Mouse (Mus musculus) CH12.LX (cell line): ENCODE results near the gene Edem3. TPM values are rescaled to one million over a fixed set of nuclear protein-coding genes. Genes with fewer than 3 reads are reported as not detected.
"Not testable (repeated sequence)": the region's sequence is repeated elsewhere in the genome, so short reads cannot be mapped to it uniquely, and the experiment has no call there.

Source experiments
- DNase-seq: peaks from one replicate; pipeline ENCODE4 v3.0.0-alpha.2; 2013; ENCODE audit errors: extremely low read depth
- H3K27ac ChIP-seq: 2 replicates; pipeline ENCODE4 v1.5.1; 2012; ENCODE audit warnings: low read depth, mild to moderate bottlenecking, control low read depth, moderate library complexity; ENCODE audit not compliant: insufficient read depth
- H3K27me3 ChIP-seq: replicated peaks from 2 replicates; pipeline ENCODE3; 2012; ENCODE audit warnings: inconsistent platforms
- H3K36me3 ChIP-seq, 2 experiments: replicated peaks in 1 of 2; 2 replicates each; pipeline versions ENCODE3 to v1.6.1; 2012; ENCODE audit warnings: inconsistent platforms in 1 of 2, low read length in 1 of 2, mild to moderate bottlenecking in 1 of 2, mixed read lengths in 1 of 2, moderate library complexity in 1 of 2; ENCODE audit not compliant: control insufficient read depth in 1 of 2, insufficient read depth in 1 of 2
- H3K4me1 ChIP-seq, 2 experiments: 2 replicates each; pipeline ENCODE4 v1.6.1; 2012; ENCODE audit warnings: inconsistent platforms in 1 of 2, moderate library complexity in 1 of 2; ENCODE audit not compliant: insufficient read depth in 2 of 2, control insufficient read depth in 1 of 2
- H3K4me2 ChIP-seq: 2 replicates; pipeline ENCODE4 v1.6.1; 2012; ENCODE audit warnings: low read depth, mild to moderate bottlenecking, control low read depth; ENCODE audit not compliant: poor library complexity, insufficient read depth, severe bottlenecking
- H3K4me3 ChIP-seq, 3 experiments: fragments of 150-350 bp in 1 of 3; sonication (generic) in 1 of 3; replicated peaks in 1 of 3; 2 replicates each; pipeline versions ENCODE3 to v1.5.1; 2011 to 2012; ENCODE audit warnings: low read depth in 2 of 3, low read length in 2 of 3, mild to moderate bottlenecking in 2 of 3, moderate library complexity in 2 of 3, control low read depth in 1 of 3, improper control_type of control experiment in 1 of 3, inconsistent platforms in 1 of 3, mixed read lengths in 1 of 3; ENCODE audit not compliant: poor library complexity in 1 of 3
- H3K79me2 ChIP-seq: replicated peaks from 2 replicates; pipeline ENCODE4 v1.6.1; 2012; ENCODE audit warnings: mild to moderate bottlenecking, moderate library complexity; ENCODE audit not compliant: control insufficient read depth, poor library complexity, insufficient read depth, severe bottlenecking; ENCODE audit errors: extremely low read depth
- H3K9ac ChIP-seq: 2 replicates; pipeline ENCODE4 v1.6.1; 2012; ENCODE audit warnings: low read depth, mild to moderate bottlenecking, control low read depth, moderate library complexity; ENCODE audit not compliant: insufficient read depth
- H3K9me3 ChIP-seq: replicated peaks from 2 replicates; pipeline ENCODE3; 2012; ENCODE audit warnings: low read length, inconsistent platforms, mixed read lengths
- BHLHE40 ChIP-seq: IDR thresholded peaks from 2 replicates; pipeline ENCODE4 v1.6.1; 2011; ENCODE audit warnings: mild to moderate bottlenecking, low read depth, low read length, improper control_type of control experiment
- CTCF ChIP-seq, 2 experiments: IDR thresholded peaks in 1 of 2; conservative IDR thresholded peaks in 1 of 2; 2 replicates each; pipeline ENCODE4 v1.5.1; 2011 to 2012; ENCODE audit warnings: low read depth in 2 of 2, low read length in 2 of 2, improper control_type of control experiment in 1 of 2, inconsistent platforms in 1 of 2, mild to moderate bottlenecking in 1 of 2, moderate library complexity in 1 of 2
- E2F4 ChIP-seq: IDR thresholded peaks from 2 replicates; pipeline ENCODE4 v1.6.1; 2011; ENCODE audit warnings: low read depth, low read length, improper control_type of control experiment; ENCODE audit not compliant: insufficient replicate concordance
- ELF1 ChIP-seq: IDR thresholded peaks from 2 replicates; pipeline ENCODE4 v1.6.1; 2014; ENCODE audit warnings: low read depth, mild to moderate bottlenecking, inconsistent platforms, low read length, improper control_type of control experiment
- EP300 ChIP-seq: IDR thresholded peaks from 2 replicates; pipeline ENCODE4 v1.6.1; 2011; ENCODE audit warnings: low read length, improper control_type of control experiment
- ETS1 ChIP-seq: conservative IDR thresholded peaks from 2 replicates; pipeline ENCODE4 v1.6.1; 2012; ENCODE audit warnings: low read depth, mild to moderate bottlenecking, inconsistent platforms, low read length, improper control_type of control experiment, moderate library complexity
- GABPA ChIP-seq: IDR thresholded peaks from 2 replicates; pipeline ENCODE4 v1.6.1; 2012; ENCODE audit warnings: low read depth, low read length, improper control_type of control experiment, inconsistent platforms; ENCODE audit not compliant: insufficient replicate concordance
- HCFC1 ChIP-seq: IDR thresholded peaks from 2 replicates; pipeline ENCODE4 v1.6.1; 2012; ENCODE audit warnings: low read depth, mild to moderate bottlenecking, inconsistent platforms, low read length, improper control_type of control experiment
- IRF4 ChIP-seq: IDR thresholded peaks from 2 replicates; pipeline ENCODE4 v1.6.1; 2014; ENCODE audit warnings: low read depth, mild to moderate bottlenecking, inconsistent platforms, low read length, improper control_type of control experiment
- KAT2A ChIP-seq: IDR thresholded peaks from 2 replicates; pipeline ENCODE4 v1.6.1; 2012; ENCODE audit warnings: low read length, improper control_type of control experiment, inconsistent platforms; ENCODE audit not compliant: insufficient replicate concordance
- MAX ChIP-seq: IDR thresholded peaks from 2 replicates; pipeline ENCODE4 v1.6.1; 2011; ENCODE audit warnings: low read length, improper control_type of control experiment
- NRF1 ChIP-seq: IDR thresholded peaks from 2 replicates; pipeline ENCODE4 v1.6.1; 2014; ENCODE audit warnings: low read depth, mild to moderate bottlenecking, inconsistent platforms, low read length, improper control_type of control experiment, moderate library complexity
- PAX5 ChIP-seq: IDR thresholded peaks from 2 replicates; pipeline ENCODE4 v1.6.1; 2012; ENCODE audit warnings: low read length, inconsistent platforms, mixed read lengths
- POLR2A ChIP-seq: IDR thresholded peaks from 2 replicates; pipeline ENCODE4 v1.6.1; 2011; ENCODE audit warnings: low read depth, mild to moderate bottlenecking, improper control_type of control experiment, low read length
- POLR2AphosphoS2 ChIP-seq: IDR thresholded peaks from 2 replicates; pipeline ENCODE4 v1.6.1; 2011; ENCODE audit warnings: low read depth, low read length, improper control_type of control experiment
- RCOR1 ChIP-seq: conservative IDR thresholded peaks from 2 replicates; pipeline ENCODE4 v1.6.1; 2012; ENCODE audit warnings: low read depth, mild to moderate bottlenecking, inconsistent platforms, low read length, improper control_type of control experiment
- TBP ChIP-seq: conservative IDR thresholded peaks from 2 replicates; pipeline ENCODE4 v1.6.1; 2011; ENCODE audit warnings: low read depth, low read length, improper control_type of control experiment
- TCF12 ChIP-seq: IDR thresholded peaks from 2 replicates; pipeline ENCODE4 v1.6.1; 2014; ENCODE audit warnings: low read depth, mild to moderate bottlenecking, inconsistent platforms, low read length, improper control_type of control experiment
- USF1 ChIP-seq: IDR thresholded peaks from 2 replicates; pipeline ENCODE4 v1.6.1; 2014; ENCODE audit warnings: low read depth, mild to moderate bottlenecking, inconsistent platforms, low read length, improper control_type of control experiment
- USF2 ChIP-seq: conservative IDR thresholded peaks from 2 replicates; pipeline ENCODE4 v1.6.1; 2011; ENCODE audit warnings: low read depth, low read length, improper control_type of control experiment
- ZC3H11A ChIP-seq: IDR thresholded peaks from 2 replicates; pipeline ENCODE4 v1.6.1; 2012; ENCODE audit warnings: low read depth, mild to moderate bottlenecking, inconsistent platforms, low read length, improper control_type of control experiment
- ZKSCAN1 ChIP-seq: IDR thresholded peaks from 2 replicates; pipeline ENCODE4 v1.6.1; 2012; ENCODE audit warnings: low read depth, inconsistent platforms, low read length, improper control_type of control experiment, borderline replicate concordance
- dilution Hi-C: fragments of 300-500 bp; cut with MboI; formaldehyde crosslinking; loops from 2 replicates; pipeline ENCODE4 v1.14.3; 2020; ENCODE audit warnings: low sequenced_read_pairs; ENCODE audit not compliant: extremely low pct_unique_long_range_greater_than_20kb, extremely low pct_ligation_motif_present
- in situ Hi-C: fragments of 300-500 bp; cut with MboI; formaldehyde crosslinking; loops from 3 replicates; pipeline ENCODE4 v1.14.3; 2019; ENCODE audit warnings: low sequenced_read_pairs, low pct_ligation_motif_present, low pct_unique_long_range_greater_than_20kb, mixed read lengths
- polyA plus RNA-seq: library from polyadenylated mRNA; unstranded; fragments of >175 nt; gene quantifications from 2 replicates; pipeline ENCODE4 v1.2.1, GENCODE M21; 2012; ENCODE audit warnings: low read depth; ENCODE audit not compliant: insufficient read length
- total RNA-seq, 2 experiments: library from RNA; depleted of rRNA; stranded (reverse); fragments of 300-350 nt in 1 of 2; fragments of >200 nt in 1 of 2; gene quantifications; 2 replicates each; pipeline ENCODE4 v1.2.3; 2012 to 2014

Gene Edem3
- total and polyA plus RNA-seq, 3 experiments, result 9.8 to 15.8 (median 10.6) TPM

DNA sequence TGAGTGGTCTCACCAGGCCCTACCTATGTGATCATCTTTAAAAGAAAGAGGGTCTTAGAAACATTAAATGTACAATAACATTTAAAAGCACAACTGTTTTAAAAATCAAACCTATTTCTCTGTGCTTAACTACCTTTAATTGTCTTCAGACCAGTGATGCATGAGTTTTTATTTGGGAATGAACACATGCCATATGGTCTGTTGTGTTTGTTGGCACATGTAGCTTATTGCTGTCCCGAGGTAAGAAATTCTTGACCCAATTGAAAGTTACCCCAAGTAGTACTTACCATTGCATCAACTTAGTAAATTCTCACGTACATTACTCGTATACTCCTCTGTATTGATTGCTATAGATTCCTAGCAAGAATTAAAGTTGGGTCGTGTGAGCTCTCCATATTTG lies 80.1 kb downstream of the Edem3 start:
- in situ Hi-C loops (no loop called here), dilution Hi-C loops (no loop called here)
- TF ChIP-seq ZC3H11A, result no peak
- no peak for TF ChIP-seq EP300
- no peak for TF ChIP-seq ELF1
- no peak for TF ChIP-seq ZKSCAN1
- no peak for TF ChIP-seq HCFC1
- Histone ChIP-seq H3K9ac (no peak overlapping the region), H3K27me3 (no peaks in the 10 kb centered on the region), H3K4me2 (no peak overlapping the region), H3K9me3 (peaks cover 6% of the 10 kb centered on the region), H3K27ac (no peak overlapping the region), H3K79me2 (no peaks in the 10 kb centered on the region), H3K4me1 (no peaks in the 10 kb centered on the region), H3K4me3 (no peak overlapping the region), H3K36me3 (no peaks in the 10 kb centered on the region)
- DNase-seq, result no peak

DNA sequence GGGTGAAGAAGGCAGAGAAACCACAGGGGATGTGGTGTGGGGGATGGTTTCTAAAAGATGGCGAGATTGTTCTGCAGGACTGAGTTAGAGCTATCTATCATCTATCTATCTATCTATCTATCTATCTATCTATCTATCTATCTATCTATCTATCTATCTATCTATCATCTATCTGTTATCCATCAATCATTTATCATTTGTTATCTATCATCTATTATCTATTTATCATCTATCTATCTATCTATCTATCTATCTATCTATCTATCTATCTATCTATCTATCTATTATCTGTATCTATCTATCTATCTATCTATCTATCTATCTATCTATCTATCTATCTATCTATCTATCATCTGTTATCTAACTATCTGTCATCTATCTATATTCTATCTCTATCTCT lies 85.2 kb downstream of the Edem3 start:
- H3K36me3 ChIP-seq, H3K79me2 ChIP-seq, H3K27me3 ChIP-seq, H3K9ac ChIP-seq, H3K4me3 ChIP-seq, in situ Hi-C loops, H3K27ac ChIP-seq, H3K4me2 ChIP-seq, H3K4me1 ChIP-seq, dilution Hi-C loops, H3K9me3 ChIP-seq, DNase-seq: not testable (repeated sequence)

DNA sequence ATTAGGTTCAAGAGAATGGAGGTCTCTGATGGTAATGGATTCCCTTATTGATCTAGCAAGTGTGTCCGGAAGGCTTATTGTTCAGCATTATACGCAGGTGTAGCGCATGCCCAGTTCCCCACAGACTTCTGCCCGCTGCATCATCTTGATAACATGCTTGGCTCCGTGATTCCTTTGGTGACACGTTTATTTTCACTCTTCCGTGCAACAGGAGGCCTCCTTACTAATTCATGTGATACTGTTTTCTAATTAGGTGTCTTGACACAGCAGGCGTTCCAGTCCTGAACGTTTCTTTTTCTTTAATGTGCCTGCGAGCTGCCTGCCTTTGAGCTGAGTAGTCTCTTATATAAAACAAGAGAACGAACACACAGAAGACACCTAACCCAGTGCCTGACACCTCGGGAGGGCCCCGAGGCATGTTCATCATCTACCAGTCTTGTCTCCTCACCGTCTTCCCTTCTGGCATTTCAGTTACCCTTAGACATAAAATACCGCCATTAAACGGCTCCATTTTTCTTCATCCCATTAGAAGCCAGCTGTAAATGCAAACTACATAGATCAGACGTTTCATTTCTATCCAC lies 90.2 kb downstream of the Edem3 start:
- H3K4me1 ChIP-seq, result no peaks in the 10 kb centered on the region
- H3K79me2 ChIP-seq, result no peaks in the 10 kb centered on the region
- H3K9ac ChIP-seq, result no peak overlapping the region
- H3K9me3 ChIP-seq, result no peaks in the 10 kb centered on the region
- dilution Hi-C loops (no loop called here), in situ Hi-C loops (no loop called here)
- no peak for TF ChIP-seq POLR2AphosphoS2
- no peak for TF ChIP-seq ZKSCAN1
- no peak for TF ChIP-seq BHLHE40
- no peak for TF ChIP-seq MAX
- TF ChIP-seq IRF4, result no peak
- no peak for TF ChIP-seq E2F4
- no peak for TF ChIP-seq POLR2A
- TF ChIP-seq KAT2A, result no peak
- no peak for TF ChIP-seq PAX5
- TF ChIP-seq GABPA, result no peak
- TF ChIP-seq EP300, result no peak
- no peak for TF ChIP-seq TCF12
- TF ChIP-seq NRF1, result no peak
- TF ChIP-seq CTCF (conservative IDR thresholded peaks at IDR 0.05 in 1 of 2, IDR thresholded peaks at IDR 0.05 in 1 of 2; ENCODE audit: low read depth in 2 of 2, low read length in 2 of 2), result no peak
- no peak for TF ChIP-seq RCOR1
- TF ChIP-seq USF1, result no peak
- TF ChIP-seq TBP, result no peak
- TF ChIP-seq USF2, result no peak
- TF ChIP-seq ETS1, result no peak
- no peaks in the 10 kb centered on the region for H3K36me3 ChIP-seq
- DNase-seq, result no peak
- no peak overlapping the region for H3K27ac ChIP-seq
- no peak overlapping the region for H3K4me3 ChIP-seq
- no peaks in the 10 kb centered on the region for H3K27me3 ChIP-seq
- H3K4me2 ChIP-seq, result no peak overlapping the region
